Mouse (Mus musculus) megakaryocyte, embryonic 14.5 days (primary cell): ENCODE measurements at regions not wholly inside any gene's neighbourhood (a gene's known extent, or its start where the extent isn't known, plus 50 kb on each side); places are given as distances from the start of the nearest gene placed in this dataset.

Experiments
- H3K27me3 ChIP-seq: replicated peaks from 2 replicates; pipeline ENCODE3; 2012; ENCODE audit warnings: inconsistent platforms
- H3K36me3 ChIP-seq: replicated peaks from 2 replicates; pipeline ENCODE3; 2012; ENCODE audit warnings: low read length, inconsistent platforms, mixed read lengths
- H3K4me1 ChIP-seq: 2 replicates; pipeline ENCODE4 v1.6.1; 2012; ENCODE audit warnings: inconsistent platforms
- H3K4me3 ChIP-seq: replicated peaks from 2 replicates; pipeline ENCODE3; 2012; ENCODE audit warnings: moderate library complexity, mild to moderate bottlenecking, inconsistent platforms
- H3K9me3 ChIP-seq: 2 replicates; pipeline ENCODE4 v1.6.1; 2012; ENCODE audit warnings: inconsistent platforms
- FLI1 ChIP-seq: IDR thresholded peaks from 2 replicates; pipeline ENCODE4 v1.6.1; 2012; ENCODE audit warnings: low read length, inconsistent platforms, mixed read lengths
- GATA1 ChIP-seq: IDR thresholded peaks from 3 replicates; pipeline ENCODE4 v1.6.1; 2012; ENCODE audit warnings: mixed read lengths, low read length, inconsistent platforms, borderline replicate concordance

- TF ChIP-seq FLI1 = no peak
- no peak for TF ChIP-seq GATA1
- Histone ChIP-seq H3K9me3 (no peaks in the 10 kb centered on the region), H3K27me3 (peaks cover 10% of the 10 kb centered on the region), H3K4me1 (no peaks in the 10 kb centered on the region), H3K36me3 (no peaks in the 10 kb centered on the region), H3K4me3 (no peak overlapping the region)
Measured at GRCm38 (mm10) chr6:94962411-94963087, 154.5 kb upstream of the Kbtbd8 start.

GRCm38 (mm10) chr6:94961821-94962220 is 155.2 kb upstream of the Kbtbd8 start:
- H3K36me3 ChIP-seq = no peaks in the 10 kb centered on the region
- H3K4me1 ChIP-seq = 0 out of 2 replicates have a peak, but pooled peaks cover 2% of the 10 kb centered on the region
- no peak overlapping the region for H3K4me3 ChIP-seq
- peaks cover 5% of the 10 kb centered on the region for H3K9me3 ChIP-seq
- H3K27me3 ChIP-seq = peaks cover 10% of the 10 kb centered on the region
- TF ChIP-seq GATA1 (no peak), FLI1 (no peak)

- Histone ChIP-seq H3K9me3 (peaks cover 21% of the 10 kb centered on the region), H3K4me1 (0 out of 2 replicates have a peak, but pooled peaks cover 2% of the 10 kb centered on the region), H3K36me3 (no peaks in the 10 kb centered on the region), H3K4me3 (no peak overlapping the region), H3K27me3 (peaks cover 2% of the 10 kb centered on the region)
- TF ChIP-seq GATA1 (no peak), FLI1 (no peak)
Measured at GRCm38 (mm10) chr6:94957990-94958389, 159.1 kb upstream of the Kbtbd8 start.

GRCm38 (mm10) chr6:94957172-94957668 is 159.8 kb upstream of the Kbtbd8 start:
- no peak for TF ChIP-seq GATA1
- TF ChIP-seq FLI1 = no peak
- peaks cover 24% of the 10 kb centered on the region for H3K9me3 ChIP-seq
- no peak overlapping the region for H3K4me3 ChIP-seq
- H3K36me3 ChIP-seq = no peaks in the 10 kb centered on the region
- H3K4me1 ChIP-seq = 0 out of 2 replicates have a peak, but pooled peaks cover 2% of the 10 kb centered on the region
- H3K27me3 ChIP-seq = peaks cover under 1% of the 10 kb centered on the region

GRCm38 (mm10) chr6:94954580-94954979 is 162.5 kb upstream of the Kbtbd8 start:
- no peaks in the 10 kb centered on the region for H3K27me3 ChIP-seq
- no peaks in the 10 kb centered on the region for H3K36me3 ChIP-seq
- H3K4me1 ChIP-seq = 0 out of 2 replicates have a peak, but pooled peaks cover 2% of the 10 kb centered on the region
- H3K4me3 ChIP-seq = no peak overlapping the region
- TF ChIP-seq GATA1 (no peak), FLI1 (no peak)
- H3K9me3 ChIP-seq = peaks cover 24% of the 10 kb centered on the region

- Histone ChIP-seq H3K36me3 (no peaks in the 10 kb centered on the region), H3K4me3 (no peak overlapping the region), H3K27me3 (no peaks in the 10 kb centered on the region), H3K9me3 (peaks cover 24% of the 10 kb centered on the region), H3K4me1 (0 out of 2 replicates have a peak, but pooled peaks cover 2% of the 10 kb centered on the region)
- TF ChIP-seq GATA1 (no peak), FLI1 (no peak)
Measured at GRCm38 (mm10) chr6:94953658-94954057, 163.4 kb upstream of the Kbtbd8 start.

- 0 out of 2 replicates have a peak, but pooled peaks cover 1% of the 10 kb centered on the region for H3K4me1 ChIP-seq
- H3K27me3 ChIP-seq = no peaks in the 10 kb centered on the region
- peaks cover 22% of the 10 kb centered on the region for H3K9me3 ChIP-seq
- no peaks in the 10 kb centered on the region for H3K36me3 ChIP-seq
- no peak for TF ChIP-seq FLI1
- no peak for TF ChIP-seq GATA1
- H3K4me3 ChIP-seq = no peak overlapping the region
Measured at GRCm38 (mm10) chr6:94951971-94952768, 164.9 kb upstream of the Kbtbd8 start.

GRCm38 (mm10) chr6:94950944-94951343 is 166.1 kb upstream of the Kbtbd8 start:
- no peaks in the 10 kb centered on the region for H3K4me1 ChIP-seq
- H3K36me3 ChIP-seq = no peaks in the 10 kb centered on the region
- H3K27me3 ChIP-seq = no peaks in the 10 kb centered on the region
- no peak overlapping the region for H3K4me3 ChIP-seq
- TF ChIP-seq GATA1 = no peak
- no peak for TF ChIP-seq FLI1
- H3K9me3 ChIP-seq = peaks cover 13% of the 10 kb centered on the region

GRCm38 (mm10) chr6:94950319-94950718 is 166.7 kb upstream of the Kbtbd8 start:
- H3K4me1 ChIP-seq = no peaks in the 10 kb centered on the region
- TF ChIP-seq FLI1 (no peak), GATA1 (no peak)
- H3K36me3 ChIP-seq = no peaks in the 10 kb centered on the region
- H3K27me3 ChIP-seq = no peaks in the 10 kb centered on the region
- H3K4me3 ChIP-seq = no peak overlapping the region
- peaks cover 10% of the 10 kb centered on the region for H3K9me3 ChIP-seq
